Mouse (Mus musculus): ENCODE results near the gene Vmn2r83.

- TF ChIP-seq GATA1 (IDR thresholded peaks at IDR 0.05; ENCODE audit: low read depth, low read length) (no peak), EP300 (IDR thresholded peaks at IDR 0.05; ENCODE audit: low read depth in 1 of 2, low read length in 2 of 2) (no peak), CHD1 (IDR thresholded peaks at IDR 0.05; ENCODE audit: low read depth, low read length) (no peak), CTCF (IDR thresholded peaks at IDR 0.05 in 2 of 3, conservative IDR thresholded peaks at IDR 0.05 in 1 of 3; ENCODE audit: control insufficient read depth in 1 of 3, insufficient read depth in 1 of 3, low read depth in 2 of 3, low read length in 3 of 3, poor library complexity in 1 of 3, severe bottlenecking in 1 of 3) (no peak), MEF2A (IDR thresholded peaks at IDR 0.05; ENCODE audit: extremely low read depth, insufficient replicate concordance, low read depth, low read length, poor library complexity, severe bottlenecking) (no peak), ETS1 (IDR thresholded peaks at IDR 0.05; ENCODE audit: low read depth, low read length) (no peak), POLR2A (IDR thresholded peaks at IDR 0.05; ENCODE audit: control insufficient read depth in 1 of 2, insufficient read depth in 1 of 2, low read depth in 1 of 2, low read length in 2 of 2, poor library complexity in 1 of 2) (no peak), MAZ (IDR thresholded peaks at IDR 0.05; ENCODE audit: low read depth, low read length) (no peak), USF1 (IDR thresholded peaks at IDR 0.05; ENCODE audit: low read depth, low read length) (no peak), ZNF384 (IDR thresholded peaks at IDR 0.05; ENCODE audit: low read depth, low read length) (no peak), TCF12 (IDR thresholded peaks at IDR 0.05; ENCODE audit: low read depth, low read length) (no peak), MAFK (IDR thresholded peaks at IDR 0.05; ENCODE audit: borderline replicate concordance, low read depth, low read length) (no peak)
Measured at GRCm38 (mm10) chr10:79525456-79526325, 57.2 kb downstream of the Vmn2r83 start.
